Comparison of ENCODE assay signal across 8 mouse cellular contexts in genomic region chr12:31350191-31350943, GRCm38 (mm10). TPM values are rescaled to one million over a fixed set of nuclear protein-coding genes. Genes with fewer than 3 reads are reported as not detected.
DNase-seq lines count a peak whose midpoint lies in the region; ATAC-seq and TF ChIP-seq lines count a peak whose summit lies in the region.

No protein-coding gene starts in this region.

- peak; percentile 27 for ATAC-seq in common myeloid progenitor, adult 5-6 weeks (replicated peaks; ENCODE audit: low read depth, poor library complexity, severe bottlenecking)
- ATAC-seq in hindbrain, embryonic 16.5 days: no peak
- ATAC-seq in midbrain, embryonic 16.5 days: no peak
- ATAC-seq in inflammation-experienced regulatory T-cells, adult 6 months: no peak

- H3K27ac ChIP-seq in liver, adult 2 months (replicated peaks; ENCODE audit: insufficient read depth, low read depth, low read length): peak overlapping the region; percentile 70
- peak overlapping the region; percentile 85 for H3K27ac ChIP-seq in hindbrain, embryonic 16.5 days (ENCODE audit: low read depth, low read length)
- no peak overlapping the region; the same call in 1 of the 2 replicates for H3K27ac ChIP-seq in midbrain, embryonic 16.5 days (ENCODE audit: low read length)

- peak overlapping the region; percentile 93 for H3K4me2 ChIP-seq in hindbrain, embryonic 16.5 days (ENCODE audit: low read length)
- H3K4me2 ChIP-seq in midbrain, embryonic 16.5 days (ENCODE audit: low read length): peak overlapping the region; percentile 84

- DNase-seq in liver, adult 2 months (ENCODE audit: extremely low read depth, low read depth, low spot score): peak; percentile 53
- DNase-seq in liver: no peak
- DNase-seq in right cerebral cortex, postnatal 14 days: no peak
- DNase-seq in cerebellum, adult 18-20 months: no peak

- no peaks in the 10 kb centered on the region for H3K9me3 ChIP-seq in hindbrain, embryonic 16.5 days (ENCODE audit: control insufficient read depth, low read length)
- no peaks in the 10 kb centered on the region for H3K9me3 ChIP-seq in midbrain, embryonic 16.5 days (replicated peaks; ENCODE audit: control insufficient read depth, low read length, poor library complexity, severe bottlenecking)

- TF ChIP-seq CTCF in liver, adult 2 months (IDR thresholded peaks at IDR 0.05; ENCODE audit: low read depth, low read length): no peak

- peak overlapping the region; percentile 76 for H3K4me3 ChIP-seq in liver, adult 2 months (ENCODE audit: insufficient read depth, low read depth, low read length)
- H3K4me3 ChIP-seq in hindbrain, embryonic 16.5 days (ENCODE audit: low read length): peak overlapping the region; percentile 99
- peak overlapping the region; percentile 97 for H3K4me3 ChIP-seq in midbrain, embryonic 16.5 days (ENCODE audit: low read depth, low read length)

- H3K9ac ChIP-seq in liver, adult 2 months (ENCODE audit: low read depth, low read length): peak overlapping the region; percentile 78
- H3K9ac ChIP-seq in hindbrain, embryonic 16.5 days (ENCODE audit: low read depth, low read length): peak overlapping the region; percentile 98
- peak overlapping the region; percentile 88 for H3K9ac ChIP-seq in midbrain, embryonic 16.5 days (ENCODE audit: low read depth, low read length)

- H3K27me3 ChIP-seq in liver, adult 2 months (ENCODE audit: control insufficient read depth, insufficient read depth, low read length): no peaks in the 10 kb centered on the region
- H3K27me3 ChIP-seq in hindbrain, embryonic 16.5 days (replicated peaks; ENCODE audit: control insufficient read depth, insufficient read depth, low read length): no peaks in the 10 kb centered on the region
- H3K27me3 ChIP-seq in midbrain, embryonic 16.5 days (ENCODE audit: control insufficient read depth, insufficient read depth, low read depth, low read length): no peaks in the 10 kb centered on the region

- WGBS in liver, adult 2 months: 9% methylated on average over 15 of the region's 15 CpGs
- 25% methylated on average over 15 of the region's 15 CpGs for WGBS in hindbrain, embryonic 16.5 days
- WGBS in midbrain, embryonic 16.5 days: 31% methylated on average over 15 of the region's 15 CpGs

- H3K79me2 ChIP-seq in liver, adult 2 months (ENCODE audit: control insufficient read depth, insufficient read depth, low read length): peaks cover 17% of the 10 kb centered on the region; the same call in 1 of the 2 replicates

- TF ChIP-seq POLR2A in liver, adult 2 months (IDR thresholded peaks at IDR 0.05; ENCODE audit: extremely low read depth, insufficient read depth, low read length): no peak

- H3K36me3 ChIP-seq in liver, adult 2 months (ENCODE audit: control insufficient read depth, insufficient read depth, low read length): peaks cover 12% of the 10 kb centered on the region
- H3K36me3 ChIP-seq in hindbrain, embryonic 16.5 days (ENCODE audit: control insufficient read depth, insufficient read depth, low read length): peaks cover 11% of the 10 kb centered on the region
- H3K36me3 ChIP-seq in midbrain, embryonic 16.5 days (ENCODE audit: control insufficient read depth, insufficient read depth, low read length): peaks cover 6% of the 10 kb centered on the region; the same call in 1 of the 2 replicates

- peaks cover 5% of the 10 kb centered on the region for H3K4me1 ChIP-seq in liver, adult 2 months (ENCODE audit: control insufficient read depth, insufficient read depth, low read length)
- peaks cover 12% of the 10 kb centered on the region for H3K4me1 ChIP-seq in hindbrain, embryonic 16.5 days (ENCODE audit: control insufficient read depth, insufficient read depth, low read depth, low read length)
- peaks cover 13% of the 10 kb centered on the region for H3K4me1 ChIP-seq in midbrain, embryonic 16.5 days (ENCODE audit: control insufficient read depth, insufficient read depth, low read length)

RNA-seq across cellular contexts. Expression of gene Dld, which starts 0.9 kb away (rescaled TPM):
- total RNA-seq in liver, adult 2 months (2014; rRNA removed): 93.6 and 117 TPM in 2 replicates
- 17.4 and 19.8 TPM in 2 replicates for polyA plus RNA-seq in liver, adult 2 months (2012; rRNA removed)
- total RNA-seq in common myeloid progenitor, adult 5-6 weeks (2017): 154 and 160 TPM in 2 replicates
- polyA plus RNA-seq in hindbrain, embryonic 16.5 days (2015; fragmentation: Nextera tagmentation; extraction: Ambion mirVana): 122 and 130 TPM in 2 replicates
- 122 and 132 TPM in 2 replicates for polyA plus RNA-seq in midbrain, embryonic 16.5 days (2015; fragmentation: Nextera tagmentation; extraction: Ambion mirVana)
- 100 to 1,000 TPM in 1 of 3 experiments, 10 to 100 TPM in 2; 92.6 to 105 (median 93.2) TPM for polyA plus RNA-seq in inflammation-experienced regulatory T-cells, adult 6 months (2017; shearing (Covaris generic))

RNA-seq across cellular contexts. Expression of gene Slc26a3, which starts 40.3 kb away (rescaled TPM):
- total RNA-seq in liver, adult 2 months (2014; rRNA removed): 0.37 TPM in 1 of 2 replicates, not detected in the other
- polyA plus RNA-seq in liver, adult 2 months (2012; rRNA removed): 0.06 and 0.09 TPM in 2 replicates
- not detected in 2 replicates for total RNA-seq in common myeloid progenitor, adult 5-6 weeks (2017)
- polyA plus RNA-seq in hindbrain, embryonic 16.5 days (2015; fragmentation: Nextera tagmentation; extraction: Ambion mirVana): 0.09 and 0.11 TPM in 2 replicates
- polyA plus RNA-seq in midbrain, embryonic 16.5 days (2015; fragmentation: Nextera tagmentation; extraction: Ambion mirVana): 0.09 TPM in 1 of 2 replicates, not detected in the other
- not detected for polyA plus RNA-seq in inflammation-experienced regulatory T-cells, adult 6 months (2017; shearing (Covaris generic))
